Mouse (Mus musculus) brain, embryonic 14.5 days (tissue): ENCODE data around the gene Dstn. TPM values are rescaled to one million over a fixed set of nuclear protein-coding genes. Genes with fewer than 3 reads are reported as not detected.

Experiments
- DNase-seq: peaks from one replicate; pipeline ENCODE4 v3.0.0-alpha.2; 2011; ENCODE audit warnings: low read depth
- CTCF ChIP-seq: fragments of 200-500 bp; IDR thresholded peaks from 2 replicates; pipeline ENCODE4 v1.5.1; 2012; ENCODE audit warnings: inconsistent platforms, mild to moderate bottlenecking, moderate library complexity, borderline replicate concordance; ENCODE audit not compliant: insufficient read depth, insufficient read length; ENCODE audit errors: extremely low read depth
- POLR2A ChIP-seq: fragments of 200-500 bp; IDR thresholded peaks from 2 replicates; pipeline ENCODE4 v1.6.1; 2012; ENCODE audit warnings: mild to moderate bottlenecking, inconsistent platforms, borderline replicate concordance; ENCODE audit not compliant: poor library complexity, insufficient read depth, insufficient read length, severe bottlenecking; ENCODE audit errors: extremely low read depth
- polyA plus RNA-seq: library from polyadenylated mRNA; depleted of rRNA; stranded (reverse); fragments of >200 nt; gene quantifications from 2 replicates; pipeline ENCODE4 v1.2.3, GENCODE M21; 2012

The Dstn gene
- polyA plus RNA-seq, 1 experiment = 159 TPM

- no peak for DNase-seq
- TF ChIP-seq POLR2A (no peak), CTCF (no peak)
Observed at GRCm38 (mm10) chr2:143891302-143892048, 23.6 kb upstream of the Dstn start.

GRCm38 (mm10) chr2:143899470-143900220 lies 15.5 kb upstream of the Dstn start:
- DNase-seq = no peak
- TF ChIP-seq POLR2A (no peak), CTCF (no peak)

- TF ChIP-seq CTCF = no peak
- no peak for TF ChIP-seq POLR2A
- no peak for DNase-seq
Observed at GRCm38 (mm10) chr2:143900821-143901351, 14.2 kb upstream of the Dstn start.

- DNase-seq = no peak
Observed at GRCm38 (mm10) chr2:143903376-143904045, 11.6 kb upstream of the Dstn start.

GRCm38 (mm10) chr2:143904896-143905295 lies 10.2 kb upstream of the Dstn start:
- TF ChIP-seq CTCF (no peak), POLR2A (no peak)

More at GRCm38 (mm10) chr2:143903376-143904045, 11.6 kb upstream of the Dstn start:
- TF ChIP-seq POLR2A (no peak), CTCF (no peak)

GRCm38 (mm10) chr2:143909230-143909629 lies 5.9 kb upstream of the Dstn start:
- TF ChIP-seq POLR2A (no peak), CTCF (no peak)
- no peak for DNase-seq

More at GRCm38 (mm10) chr2:143904896-143905295, 10.2 kb upstream of the Dstn start:
- DNase-seq = no peak

- TF ChIP-seq CTCF (no peak), POLR2A (no peak)
- DNase-seq = no peak
Observed at GRCm38 (mm10) chr2:143912199-143912598, 2.9 kb upstream of the Dstn start.

- no peak for TF ChIP-seq CTCF
- DNase-seq = peak; percentile 49
Observed at GRCm38 (mm10) chr2:143914221-143914620, 899 bp upstream of the Dstn start.

GRCm38 (mm10) chr2:143915600-143916135 lies 548 bp downstream of the Dstn start:
- peak; percentile 92 for DNase-seq
- no peak for TF ChIP-seq CTCF
- TF ChIP-seq POLR2A = peak; percentile 27; the same call in 1 of the 2 replicates

GRCm38 (mm10) chr2:143916229-143916628 lies 1.1 kb downstream of the Dstn start:
- no peak for TF ChIP-seq CTCF
- peak; percentile 52 for DNase-seq

GRCm38 (mm10) chr2:143917622-143918021 lies 2.5 kb downstream of the Dstn start:
- no peak for DNase-seq
- TF ChIP-seq CTCF (no peak), POLR2A (no peak)
